Mouse (Mus musculus) liver, adult 2 months (tissue): ENCODE data around the gene BC004004. TPM values are rescaled to one million over a fixed set of nuclear protein-coding genes. Genes with fewer than 3 reads are reported as not detected.
A peak's percentile ranks its signal among the peaks of the same experiment; 100 is the strongest.
"Not testable (repeated sequence)": the region's sequence is repeated elsewhere in the genome, so short reads cannot be mapped to it uniquely, and the experiment has no call there.

Source experiments
- DNase-seq: peaks from one replicate; pipeline ENCODE4 v3.0.0-alpha.2; 2011; ENCODE audit warnings: low read depth, low spot score; ENCODE audit errors: extremely low read depth
- H3K27ac ChIP-seq: fragments of 200-500 bp; replicated peaks from 2 replicates; pipeline ENCODE4 v1.5.1; 2012; ENCODE audit warnings: low read depth, mild to moderate bottlenecking, control low read depth, inconsistent platforms, low read length; ENCODE audit not compliant: insufficient read depth
- H3K27me3 ChIP-seq: fragments of 200-500 bp; 2 replicates; pipeline ENCODE4 v1.6.1; 2012; ENCODE audit warnings: mild to moderate bottlenecking, moderate library complexity, low read length, inconsistent platforms; ENCODE audit not compliant: control insufficient read depth, insufficient read depth
- H3K36me3 ChIP-seq: fragments of 200-500 bp; 2 replicates; pipeline ENCODE4 v1.6.1; 2012; ENCODE audit warnings: low read length, inconsistent platforms; ENCODE audit not compliant: control insufficient read depth, insufficient read depth
- H3K4me1 ChIP-seq: fragments of 200-500 bp; 2 replicates; pipeline ENCODE4 v1.6.1; 2011; ENCODE audit warnings: low read length; ENCODE audit not compliant: control insufficient read depth, insufficient read depth
- H3K4me3 ChIP-seq: fragments of 200-500 bp; 2 replicates; pipeline ENCODE4 v1.5.1; 2011; ENCODE audit warnings: low read depth, mild to moderate bottlenecking, control low read depth, low read length, moderate library complexity; ENCODE audit not compliant: insufficient read depth
- H3K79me2 ChIP-seq: fragments of 200-500 bp; 2 replicates; pipeline ENCODE4 v1.6.1; 2012; ENCODE audit warnings: inconsistent platforms, mild to moderate bottlenecking, low read length, moderate library complexity; ENCODE audit not compliant: control insufficient read depth, insufficient read depth
- H3K9ac ChIP-seq: fragments of 200-500 bp; 2 replicates; pipeline ENCODE4 v1.6.1; 2012; ENCODE audit warnings: low read depth, mild to moderate bottlenecking, control low read depth, inconsistent platforms, low read length
- CTCF ChIP-seq: fragments of 200-500 bp; IDR thresholded peaks from 2 replicates; pipeline ENCODE4 v1.5.1; 2011; ENCODE audit warnings: low read depth, low read length, control low read depth
- POLR2A ChIP-seq: fragments of 200-500 bp; IDR thresholded peaks from 2 replicates; pipeline ENCODE4 v1.6.1; 2011; ENCODE audit warnings: low read length, control low read depth; ENCODE audit not compliant: insufficient read depth; ENCODE audit errors: extremely low read depth
- WGBS: fragments of 180-500 bp; shearing (Covaris S2); methylation state at CpG from one replicate; pipeline ENCODE4 v1.1.7; 2018; 5-methylcytosine and 5-hydroxymethylcytosine counted together
- polyA plus RNA-seq: library from polyadenylated mRNA; depleted of rRNA; stranded (reverse); fragments of >200 nt; gene quantifications from 2 replicates; pipeline ENCODE4 v1.2.3, GENCODE M21; 2012
- total RNA-seq: library from RNA; depleted of rRNA; stranded (reverse); fragments of >200 nt; gene quantifications from 2 replicates; pipeline ENCODE4 v1.2.3, GENCODE M21; 2014

Gene BC004004
- total and polyA plus RNA-seq, 2 experiments: 85.9 to 113 TPM

- 66% methylated on average over 9 of the region's 9 CpGs for WGBS
- Histone ChIP-seq H3K36me3 (no peaks in the 10 kb centered on the region), H3K27ac (peak overlapping the region; percentile 78), H3K79me2 (no peaks in the 10 kb centered on the region), H3K27me3 (no peaks in the 10 kb centered on the region; the same call in 1 of the 2 replicates), H3K9ac (no peak overlapping the region), H3K4me1 (no peaks in the 10 kb centered on the region; the same call in 1 of the 2 replicates), H3K4me3 (no peak overlapping the region)
- DNase-seq: no peak
- TF ChIP-seq CTCF (no peak), POLR2A (no peak)
Observed at GRCm38 (mm10) chr17:29315672-29316465, 47.3 kb downstream of the BC004004 start.

GRCm38 (mm10) chr17:29316891-29317290 lies 48.3 kb downstream of the BC004004 start:
- WGBS: 80% methylated on average over 3 of the region's 3 CpGs
- DNase-seq: no peak
- H3K36me3 ChIP-seq: no peaks in the 10 kb centered on the region
- H3K79me2 ChIP-seq: no peaks in the 10 kb centered on the region
- TF ChIP-seq POLR2A (no peak), CTCF (no peak)
- H3K4me3 ChIP-seq: no peak overlapping the region
- H3K27me3 ChIP-seq: no peaks in the 10 kb centered on the region; the same call in 1 of the 2 replicates
- no peak overlapping the region for H3K9ac ChIP-seq
- H3K4me1 ChIP-seq: no peaks in the 10 kb centered on the region; the same call in 1 of the 2 replicates
- peak overlapping the region; percentile 78 for H3K27ac ChIP-seq

GRCm38 (mm10) chr17:29317380-29317779 lies 48.8 kb downstream of the BC004004 start, which contains the start of gene Pi16:
TSS of gene Pi16 (plus strand) at chr17:29317680.
- H3K9ac ChIP-seq, H3K36me3 ChIP-seq, H3K79me2 ChIP-seq, H3K4me3 ChIP-seq, H3K4me1 ChIP-seq, H3K27me3 ChIP-seq, DNase-seq: not testable (repeated sequence)
- H3K27ac ChIP-seq: peak within 1 kb of the TSS; percentile 78
- WGBS: 90% methylated on average over 3 of the region's 3 CpGs

- DNase-seq: no peak
- Histone ChIP-seq H3K36me3 (no peaks in the 10 kb centered on the region), H3K79me2 (no peaks in the 10 kb centered on the region), H3K27ac (no peak overlapping the region), H3K27me3 (no peaks in the 10 kb centered on the region), H3K4me1 (no peaks in the 10 kb centered on the region; the same call in 1 of the 2 replicates), H3K4me3 (no peak overlapping the region), H3K9ac (no peak overlapping the region)
- TF ChIP-seq CTCF (no peak), POLR2A (no peak)
- WGBS: 79% methylated on average over 6 of the region's 6 CpGs
Observed at GRCm38 (mm10) chr17:29318731-29319250, 50.2 kb downstream of the BC004004 start.

DNA sequence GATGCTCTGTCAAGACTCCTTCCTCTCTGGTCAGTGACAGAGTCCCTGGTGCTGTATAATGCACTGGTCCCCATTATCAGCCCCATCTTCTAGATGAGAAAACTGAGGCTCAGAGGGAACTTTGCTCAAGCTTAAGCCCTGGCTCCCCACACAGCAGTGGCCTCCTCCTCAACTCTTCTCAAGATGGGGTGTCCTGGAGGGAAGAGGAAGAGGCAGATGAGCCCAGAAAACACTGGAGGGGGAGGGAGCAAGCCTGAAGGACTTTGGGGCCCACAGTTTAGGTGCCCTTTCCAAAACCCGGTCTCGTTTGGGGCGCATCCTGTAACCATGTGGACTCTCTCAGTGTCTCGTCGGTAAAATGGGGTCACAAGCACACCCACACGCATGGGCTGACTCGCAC lies 50.9 kb downstream of the BC004004 start:
- no peak overlapping the region for H3K4me3 ChIP-seq
- no peak for DNase-seq
- TF ChIP-seq CTCF: no peak
- H3K36me3 ChIP-seq: no peaks in the 10 kb centered on the region
- no peak overlapping the region for H3K9ac ChIP-seq
- no peaks in the 10 kb centered on the region; the same call in 1 of the 2 replicates for H3K4me1 ChIP-seq
- H3K27me3 ChIP-seq: no peaks in the 10 kb centered on the region
- no peaks in the 10 kb centered on the region for H3K79me2 ChIP-seq
- WGBS: 84% methylated on average over 7 of the region's 7 CpGs
- no peak overlapping the region for H3K27ac ChIP-seq

- H3K9ac ChIP-seq: no peak overlapping the region
- no peaks in the 10 kb centered on the region for H3K79me2 ChIP-seq
- TF ChIP-seq CTCF (no peak), POLR2A (no peak)
- DNase-seq: no peak
- WGBS: 74% methylated on average over 8 of the region's 8 CpGs
- no peaks in the 10 kb centered on the region for H3K36me3 ChIP-seq
- no peaks in the 10 kb centered on the region for H3K27me3 ChIP-seq
- H3K4me1 ChIP-seq: no peaks in the 10 kb centered on the region; the same call in 1 of the 2 replicates
- H3K4me3 ChIP-seq: no peak overlapping the region
- H3K27ac ChIP-seq: no peak overlapping the region
Observed at GRCm38 (mm10) chr17:29319881-29320639, 51.5 kb downstream of the BC004004 start.
